In the genomic region with DNA sequence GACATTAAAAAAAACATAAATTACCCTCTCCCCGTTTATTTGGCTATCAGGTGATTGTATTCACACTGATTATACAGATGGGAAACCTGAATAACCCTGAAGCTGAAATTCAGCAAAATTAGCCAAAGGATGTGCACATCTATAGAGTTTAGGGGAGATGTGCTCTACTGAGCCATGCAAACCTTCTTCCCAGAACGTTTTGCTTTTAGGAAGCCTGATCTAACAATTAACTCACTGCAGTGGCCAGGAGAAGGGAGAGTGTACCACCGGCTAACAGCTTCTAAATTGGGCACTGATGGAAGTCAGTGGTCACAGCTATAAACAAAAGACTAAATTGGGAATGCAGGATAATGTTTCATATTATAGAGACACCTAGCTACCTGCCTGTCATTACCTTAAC, we compare ENCODE assay signal across 23 mouse cellular contexts.
A peak's percentile ranks its signal among the peaks of the same experiment; 100 is the strongest.
DNase-seq lines count a peak whose midpoint lies in the region; ATAC-seq lines count a peak whose summit lies in the region.
"Had no signal": no experiment of that assay in that cellular context is flagged by ENCODE, and none has a peak within 500 bp of the region (broad histone marks: within the 10 kb centered on the region; RNA-seq: fewer than 3 reads in every experiment).

No protein-coding gene starts in this region.

- peak; percentile 65 for ATAC-seq in kidney, embryonic 16.5 days (ENCODE audit: low FRiP score, low TSS enrichment)
- ATAC-seq in midbrain, embryonic 11.5 days (ENCODE audit: low FRiP score), result no peak
- no peak for ATAC-seq in midbrain, embryonic 14.5 days (ENCODE audit: low FRiP score, low TSS enrichment)
- ATAC-seq: activated CD4-positive, CD25-positive, alpha-beta regulatory T cell, adult 4 months; CD4-positive, CD25-positive, alpha-beta regulatory T cell, adult 4 months; forebrain, embryonic 13.5 days; forebrain, embryonic 15.5 days; Patski had no signal

- no peaks in the 10 kb centered on the region for H3K27me3 ChIP-seq in kidney, embryonic 16.5 days (ENCODE audit: insufficient read depth, low read length)
- no peaks in the 10 kb centered on the region for H3K27me3 ChIP-seq in midbrain, embryonic 11.5 days (ENCODE audit: control insufficient read depth, insufficient read depth, low read length)
- no peaks in the 10 kb centered on the region for H3K27me3 ChIP-seq in midbrain, embryonic 14.5 days (ENCODE audit: control insufficient read depth, insufficient read depth, low read length)
- H3K27me3 ChIP-seq: embryonic facial prominence, embryonic 12.5 days; forebrain, embryonic 13.5 days; forebrain, embryonic 15.5 days; Patski had no signal

- WGBS in kidney, embryonic 16.5 days, result 13% methylated on average over 3 of the region's 3 CpGs
- 70% methylated on average over 3 of the region's 3 CpGs for WGBS in midbrain, embryonic 11.5 days
- WGBS in midbrain, embryonic 14.5 days, result 59% methylated on average over 3 of the region's 3 CpGs

- H3K9me3 ChIP-seq in kidney, embryonic 16.5 days (ENCODE audit: low read length), result peaks cover 7% of the 10 kb centered on the region; the same call in 1 of the 2 replicates
- no peaks in the 10 kb centered on the region for H3K9me3 ChIP-seq in midbrain, embryonic 11.5 days (ENCODE audit: control insufficient read depth, low read length)
- H3K9me3 ChIP-seq in midbrain, embryonic 14.5 days (ENCODE audit: control insufficient read depth, low read length), result no peaks in the 10 kb centered on the region
- H3K9me3 ChIP-seq: embryonic facial prominence, embryonic 12.5 days; forebrain, embryonic 13.5 days; forebrain, embryonic 15.5 days had no signal

- intact Hi-C loops in heart, postnatal 14 days (cut with DNase I), result no loop called here

- H3K36me3 ChIP-seq in kidney, embryonic 16.5 days (ENCODE audit: insufficient read depth, low read length), result no peaks in the 10 kb centered on the region
- H3K36me3 ChIP-seq in midbrain, embryonic 11.5 days (ENCODE audit: control insufficient read depth, insufficient read depth, low read length), result no peaks in the 10 kb centered on the region
- no peaks in the 10 kb centered on the region for H3K36me3 ChIP-seq in midbrain, embryonic 14.5 days (ENCODE audit: control insufficient read depth, insufficient read depth, low read length)
- H3K36me3 ChIP-seq: embryonic facial prominence, embryonic 10.5 days; embryonic facial prominence, embryonic 12.5 days; forebrain, embryonic 15.5 days; G1E had no signal

- H3K27ac ChIP-seq in kidney, embryonic 16.5 days (ENCODE audit: low read length), result no peak overlapping the region
- no peak overlapping the region for H3K27ac ChIP-seq in midbrain, embryonic 11.5 days (ENCODE audit: low read depth, low read length)
- H3K27ac ChIP-seq in midbrain, embryonic 14.5 days (replicated peaks; ENCODE audit: low read depth, low read length), result no peak overlapping the region
- H3K27ac ChIP-seq: embryonic facial prominence, embryonic 10.5 days; embryonic facial prominence, embryonic 12.5 days; forebrain, embryonic 13.5 days; forebrain, embryonic 15.5 days had no signal

- H3K4me3 ChIP-seq in kidney, embryonic 16.5 days (ENCODE audit: low read length), result no peak overlapping the region
- no peak overlapping the region for H3K4me3 ChIP-seq in midbrain, embryonic 11.5 days (ENCODE audit: low read depth, low read length)
- H3K4me3 ChIP-seq in midbrain, embryonic 14.5 days (replicated peaks; ENCODE audit: low read depth, low read length), result no peak overlapping the region
- H3K4me3 ChIP-seq: embryonic facial prominence, embryonic 10.5 days; embryonic facial prominence, embryonic 12.5 days; forebrain, embryonic 13.5 days; forebrain, embryonic 15.5 days had no signal

- H3K4me2 ChIP-seq in kidney, embryonic 16.5 days (replicated peaks; ENCODE audit: low read depth, low read length), result no peak overlapping the region
- H3K4me2 ChIP-seq in midbrain, embryonic 11.5 days, result no peak overlapping the region
- no peak overlapping the region for H3K4me2 ChIP-seq in midbrain, embryonic 14.5 days (ENCODE audit: low read length)
- H3K4me2 ChIP-seq: embryonic facial prominence, embryonic 12.5 days; forebrain, embryonic 13.5 days; forebrain, embryonic 15.5 days had no signal

- DNase-seq in heart, adult 11 months, result peak; percentile 73
- no peak for DNase-seq in heart, postnatal 14 days
- no peak for DNase-seq in kidney, postnatal 4 days
- DNase-seq in midbrain, embryonic 11.5 days (ENCODE audit: low spot score, missing footprints), result peak; percentile 19
- DNase-seq in midbrain, embryonic 14.5 days, result no peak
- DNase-seq: adrenal gland, adult 8-10 months; adrenal gland, postnatal 14 days; adrenal gland, postnatal 36 days; B cell, adult 2 months; cerebellum, adult 11-12 months; cerebellum, adult 2 months; cerebellum, adult 9-10 months; cerebellum, postnatal 10 days; cerebellum, postnatal 25 days had no signal

- H3K9ac ChIP-seq in kidney, embryonic 16.5 days (replicated peaks; ENCODE audit: low read length), result no peak overlapping the region
- H3K9ac ChIP-seq in midbrain, embryonic 11.5 days (ENCODE audit: low read length), result no peak overlapping the region
- H3K9ac ChIP-seq in midbrain, embryonic 14.5 days (replicated peaks; ENCODE audit: low read length), result no peak overlapping the region
- H3K9ac ChIP-seq: embryonic facial prominence, embryonic 12.5 days; forebrain, embryonic 13.5 days; forebrain, embryonic 15.5 days had no signal

- no peaks in the 10 kb centered on the region for H3K4me1 ChIP-seq in kidney, embryonic 16.5 days (ENCODE audit: insufficient read depth, low read length)
- H3K4me1 ChIP-seq in midbrain, embryonic 11.5 days (ENCODE audit: control insufficient read depth, insufficient read depth, low read length), result no peaks in the 10 kb centered on the region
- no peaks in the 10 kb centered on the region for H3K4me1 ChIP-seq in midbrain, embryonic 14.5 days (ENCODE audit: control insufficient read depth, insufficient read depth, low read length)
- H3K4me1 ChIP-seq: embryonic facial prominence, embryonic 10.5 days; embryonic facial prominence, embryonic 12.5 days; forebrain, embryonic 13.5 days; forebrain, embryonic 15.5 days had no signal

Comparison
In these comparisons a context has a peak if more than half of its experiments do, and no peak if none do; other contexts are left out.
1. DNase-seq: peak in heart, adult 11 months (single experiment) and midbrain, embryonic 11.5 days (single experiment); none in heart, postnatal 14 days (0 of 2), kidney, postnatal 4 days (0 of 2) and midbrain, embryonic 14.5 days (single experiment).